Mouse (Mus musculus): Measurements from ENCODE around the gene Galm.

The Galm gene

GRCm38 (mm10) chr17:80127331-80128251 lies at the start of gene Galm:
Galm (plus strand) TSS chr17:80127471.
- peak; percentile 65 for DNase-seq

GRCm38 (mm10) chr17:80078726-80079125 lies 48.5 kb upstream of the Galm start:
- DNase-seq: no peak

- DNase-seq: peak; percentile 48
These were observed 44.0 kb upstream of the Galm start for GRCm38 (mm10) chr17:80083223-80083622.

DNA sequence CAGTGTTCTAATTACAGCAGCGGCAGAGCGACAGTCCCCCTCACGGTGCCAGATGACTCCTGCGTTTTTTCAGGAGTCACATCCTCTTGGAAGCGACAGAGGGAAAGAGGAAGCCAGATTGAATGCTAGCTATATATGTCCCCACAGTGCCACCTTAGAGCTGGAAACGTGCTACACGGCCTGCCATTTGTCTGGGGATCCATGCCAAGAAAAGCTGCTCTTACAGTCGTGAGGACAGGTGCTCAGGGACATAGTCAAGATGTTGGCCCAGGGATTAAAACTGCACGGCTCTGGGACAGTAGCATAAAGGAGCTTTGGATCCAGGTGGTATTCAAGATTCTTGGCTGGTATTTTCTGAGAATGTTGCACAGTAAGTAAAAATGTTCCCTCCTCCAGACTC lies 42.8 kb upstream of the Galm start:
- DNase-seq: no peak

DNA sequence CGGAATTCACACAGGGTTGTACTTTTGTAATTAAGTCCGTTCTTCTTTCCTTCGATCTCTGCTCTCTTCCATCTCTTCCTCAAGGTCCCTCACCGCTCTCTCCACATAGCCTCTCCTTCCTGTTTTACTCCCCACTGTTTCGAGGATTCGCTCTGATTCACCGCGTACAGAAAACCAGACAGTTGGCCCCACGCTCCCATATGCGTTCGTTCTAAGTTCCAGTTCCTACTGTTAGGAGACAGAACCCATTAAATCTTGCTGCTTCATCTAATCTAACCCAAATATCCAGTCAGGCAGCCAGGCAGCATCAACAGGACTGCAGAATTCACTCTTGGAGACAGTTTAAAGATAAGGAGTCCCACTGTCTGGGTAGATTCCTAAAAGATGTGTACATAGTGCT lies 40.7 kb upstream of the Galm start:
- DNase-seq: no peak

DNA sequence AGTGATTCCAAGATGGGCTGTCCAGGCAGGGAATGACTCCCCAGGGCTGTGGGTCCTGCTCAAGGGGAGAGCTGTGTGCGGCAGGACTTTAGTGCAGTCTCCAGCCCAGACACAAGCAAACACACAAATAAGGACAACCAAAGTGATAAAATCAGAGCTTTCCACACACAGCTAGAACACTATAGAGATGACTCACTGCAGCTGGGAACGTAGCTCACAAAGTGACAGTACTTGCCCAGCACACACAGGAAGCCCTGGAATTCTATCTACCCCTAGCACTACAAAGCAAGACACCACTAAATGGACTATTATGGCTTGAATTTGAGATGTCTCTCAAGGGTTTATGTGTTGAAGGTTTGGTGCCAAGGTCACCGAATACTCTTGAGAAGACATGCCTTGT lies 39.1 kb upstream of the Galm start:
- DNase-seq: no peak

DNA sequence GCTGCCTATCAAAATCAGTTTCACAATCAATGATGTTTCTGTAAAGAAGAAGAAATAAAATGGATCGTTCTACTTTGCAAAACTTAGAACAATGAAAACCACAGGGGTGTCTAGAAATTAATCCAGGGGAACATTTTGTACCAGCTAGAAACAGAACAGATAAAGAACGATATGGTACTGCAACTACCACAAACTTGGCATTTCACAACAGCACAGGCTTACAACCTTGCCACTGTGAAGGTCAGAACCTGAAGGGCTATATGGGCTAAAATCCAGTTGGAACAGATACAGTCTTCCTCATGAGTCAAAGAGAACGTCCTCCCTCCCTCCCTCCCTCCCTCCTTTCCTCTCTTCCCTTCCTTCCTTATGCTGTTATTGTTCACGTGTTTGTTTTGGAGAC lies 36.7 kb upstream of the Galm start:
- DNase-seq: no peak

- no peak for DNase-seq
These were observed 35.3 kb upstream of the Galm start for GRCm38 (mm10) chr17:80091879-80092549.

GRCm38 (mm10) chr17:80095254-80095899 lies 31.9 kb upstream of the Galm start:
- peak; percentile 64 for DNase-seq

GRCm38 (mm10) chr17:80096043-80096719 lies 31.1 kb upstream of the Galm start:
- peak; percentile 88 for DNase-seq

- no peak for DNase-seq
These were observed 30.6 kb upstream of the Galm start for GRCm38 (mm10) chr17:80096720-80097114.

- DNase-seq: no peak
These were observed 30.1 kb upstream of the Galm start for GRCm38 (mm10) chr17:80097221-80097620.

GRCm38 (mm10) chr17:80099823-80100222 lies 27.4 kb upstream of the Galm start:
- DNase-seq: peak; percentile 32

DNA sequence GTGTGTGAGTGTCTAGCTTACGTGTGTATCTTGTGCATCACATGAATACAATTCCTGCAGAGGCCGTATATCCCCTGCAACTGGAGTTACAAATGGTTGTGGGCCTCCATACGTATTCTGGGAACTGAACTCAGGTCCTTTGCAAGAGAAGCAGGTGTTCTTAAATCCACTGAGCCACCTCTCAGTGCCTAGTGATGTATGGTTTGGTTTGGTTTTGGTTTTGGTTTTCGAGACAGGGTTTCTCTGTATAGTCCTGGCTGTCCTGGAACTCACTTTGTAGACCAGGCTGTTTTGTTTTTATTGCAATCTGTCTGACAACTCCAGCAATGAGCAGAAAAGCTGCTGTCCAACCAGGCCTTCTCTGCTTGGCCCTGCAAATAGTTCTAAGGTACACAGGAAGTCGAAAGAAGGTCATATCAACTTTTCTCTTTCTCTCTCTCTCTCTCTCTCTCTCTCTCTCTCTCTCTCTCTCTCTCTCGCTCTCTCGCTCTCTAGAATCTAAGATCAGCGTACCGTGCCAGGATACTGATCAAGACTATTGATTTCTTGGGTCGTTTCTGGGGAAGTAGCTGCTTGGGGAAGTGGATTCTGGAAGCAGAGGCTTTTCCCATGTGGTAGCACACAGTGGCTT lies 21.8 kb upstream of the Galm start:
- no peak for DNase-seq

DNA sequence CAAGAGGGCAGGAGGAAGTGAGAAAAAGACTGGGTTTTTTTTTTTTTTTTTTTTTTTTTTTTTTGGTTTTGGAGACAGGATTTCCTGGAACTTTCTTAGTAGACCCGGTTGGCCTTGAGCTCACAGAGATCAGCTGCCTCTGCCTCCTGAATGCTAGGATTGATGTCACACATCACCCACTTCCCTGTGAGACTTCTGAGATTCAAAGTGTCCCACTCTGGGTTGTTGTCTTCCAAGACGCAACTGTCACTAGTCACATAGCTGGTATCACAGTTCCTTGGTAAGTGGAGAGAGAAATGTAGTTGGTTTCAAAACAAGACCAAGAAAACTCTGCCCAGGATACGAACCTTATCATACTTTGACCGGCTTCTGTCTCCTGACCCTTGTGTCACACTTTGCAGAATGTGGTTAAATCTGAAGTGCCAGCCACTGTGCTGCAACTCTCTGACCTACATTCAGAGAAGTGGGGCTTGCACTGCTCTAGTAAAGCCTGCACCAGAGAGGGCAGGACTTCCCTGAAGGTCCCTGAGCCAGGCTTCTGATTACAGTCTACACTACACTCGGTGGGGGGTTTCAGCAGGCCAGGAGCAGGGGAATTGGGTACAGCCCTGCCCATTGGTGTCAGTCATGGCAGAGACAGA lies 14.5 kb upstream of the Galm start:
- peak; percentile 51 for DNase-seq

DNA sequence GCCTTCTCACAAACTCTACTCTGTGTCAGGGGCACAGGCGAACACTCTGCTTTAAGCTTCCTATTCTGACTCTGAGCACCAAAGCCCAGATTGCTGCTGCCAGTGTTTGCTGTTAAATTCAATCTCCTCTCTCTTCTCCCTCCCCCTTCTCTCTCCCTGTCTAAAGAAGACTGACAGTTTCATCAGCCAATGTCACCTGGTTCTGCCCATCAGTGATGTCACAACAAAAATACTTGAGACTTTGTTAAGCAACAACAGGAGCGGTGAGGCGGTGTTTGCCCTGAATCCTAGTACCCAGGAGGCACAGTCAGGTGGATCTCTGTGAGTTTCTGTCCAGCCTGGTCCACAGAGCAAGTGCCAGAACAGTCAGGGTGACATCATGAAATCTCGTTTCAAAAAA lies 13.8 kb upstream of the Galm start:
- peak; percentile 48 for DNase-seq

GRCm38 (mm10) chr17:80120396-80120795 lies 6.9 kb upstream of the Galm start:
- no peak for DNase-seq

- no peak for DNase-seq
These were observed 5.4 kb upstream of the Galm start for GRCm38 (mm10) chr17:80121833-80122232.

DNA sequence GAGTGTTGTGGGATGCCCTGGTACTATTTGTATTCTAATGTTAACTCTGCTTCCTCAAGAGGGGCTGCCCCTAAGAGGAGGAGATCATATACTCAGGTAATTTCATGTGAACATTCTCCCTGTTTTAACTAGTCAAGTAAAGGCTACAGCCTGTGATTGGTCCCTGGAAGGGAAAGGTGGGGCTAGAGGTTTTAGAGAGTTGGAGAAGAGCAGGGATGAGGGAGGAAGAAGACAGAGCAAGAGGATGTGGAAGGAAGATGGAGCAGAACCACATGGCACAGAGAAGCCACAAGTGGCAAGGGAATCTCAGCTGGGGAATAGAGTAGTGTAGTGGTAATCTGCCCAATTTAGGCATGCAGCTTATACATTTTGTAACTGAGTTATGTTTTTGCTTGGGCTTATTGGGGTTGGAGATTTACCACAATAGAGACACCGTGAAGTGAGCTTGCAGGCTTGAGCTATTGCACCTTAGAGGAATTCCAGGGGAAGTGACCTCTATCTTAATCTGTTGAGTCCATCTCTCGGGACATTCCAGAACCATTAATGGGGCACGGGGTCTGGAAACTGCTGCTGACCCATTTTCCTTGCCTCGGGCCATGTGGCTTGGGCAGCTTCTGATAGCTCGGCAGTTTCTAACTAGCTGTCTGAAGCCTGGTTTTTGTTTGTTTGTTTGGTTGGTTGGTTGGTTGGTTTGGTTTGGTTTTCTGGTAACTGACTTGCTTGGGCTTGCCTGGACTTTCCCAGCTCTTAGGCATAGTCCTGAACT lies 2.1 kb upstream of the Galm start:
- DNase-seq: no peak

- DNase-seq: no peak
These were observed 1.1 kb upstream of the Galm start for GRCm38 (mm10) chr17:80126166-80126565.

DNA sequence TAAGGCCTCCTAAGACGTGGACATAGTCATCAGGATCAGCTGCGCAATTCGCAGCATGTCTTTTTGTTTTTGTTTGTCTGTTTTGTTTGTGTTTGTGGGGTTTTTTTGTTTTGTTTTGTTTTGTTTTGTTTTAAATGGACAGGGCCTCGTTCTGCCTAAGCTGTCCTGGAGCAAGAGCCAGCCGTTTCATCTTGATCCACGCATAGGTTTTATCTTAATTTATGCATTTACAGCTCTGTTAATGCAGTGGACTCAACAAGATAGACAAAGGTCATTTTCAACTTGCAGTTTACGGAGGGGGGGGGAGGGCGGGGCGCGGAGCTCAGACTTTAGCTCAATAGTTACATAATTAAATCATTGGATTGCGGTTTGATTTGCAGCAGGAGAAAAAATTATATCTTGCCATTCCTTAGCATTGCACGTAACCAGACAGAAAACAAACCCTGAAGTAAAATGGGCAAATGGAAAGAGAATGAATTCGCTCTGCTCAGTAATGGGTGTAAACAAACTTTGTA lies 1.3 kb downstream of the Galm start:
- DNase-seq: no peak

Data from lung, postnatal 36 days (tissue).